Mouse (Mus musculus) midbrain, embryonic 15.5 days (tissue): ENCODE results near the gene Pth2. TPM values are rescaled to one million over a fixed set of nuclear protein-coding genes. Genes with fewer than 3 reads are reported as not detected.

ENCODE experiments used
- ATAC-seq: fragments of 200-750 bp; cut with Nextera tagmentation; replicated peaks from 2 replicates; pipeline ENCODE4 v1.8.0; 2017; ENCODE audit warnings: moderate TSS enrichment
- H3K27ac ChIP-seq: fragments of 300-500 bp; sonication (generic); 2 replicates; pipeline ENCODE4 v1.5.1; 2015; ENCODE audit warnings: mild to moderate bottlenecking, inconsistent platforms
- H3K27me3 ChIP-seq: fragments of 300-500 bp; sonication (generic); replicated peaks from 2 replicates; pipeline ENCODE4 v1.6.1; 2015; ENCODE audit warnings: inconsistent platforms
- H3K36me3 ChIP-seq: fragments of 300-500 bp; sonication (generic); replicated peaks from 2 replicates; pipeline ENCODE4 v1.6.1; 2015; ENCODE audit warnings: inconsistent platforms
- H3K4me1 ChIP-seq: fragments of 300-500 bp; sonication (generic); 2 replicates; pipeline ENCODE4 v1.6.1; 2015; ENCODE audit warnings: inconsistent platforms
- H3K4me2 ChIP-seq: fragments of 300-500 bp; sonication (generic); 2 replicates; pipeline ENCODE4 v1.6.1; 2015; ENCODE audit warnings: inconsistent platforms, mild to moderate bottlenecking, moderate library complexity
- H3K4me3 ChIP-seq: fragments of 300-500 bp; sonication (generic); 2 replicates; pipeline ENCODE4 v1.5.1; 2015; ENCODE audit warnings: mild to moderate bottlenecking, inconsistent platforms
- H3K9ac ChIP-seq: fragments of 300-500 bp; sonication (generic); 2 replicates; pipeline ENCODE4 v1.6.1; 2015; ENCODE audit warnings: mild to moderate bottlenecking, inconsistent platforms
- H3K9me3 ChIP-seq: fragments of 300-500 bp; sonication (generic); 2 replicates; pipeline ENCODE4 v1.6.1; 2016; ENCODE audit warnings: inconsistent platforms
- WGBS: fragments of 180-500 bp; shearing (Covaris S2); methylation state at CpG from one replicate; pipeline ENCODE4 v1.1.7; 2015; ENCODE audit warnings: mixed read lengths; 5-methylcytosine and 5-hydroxymethylcytosine counted together
- polyA plus RNA-seq: library from polyadenylated mRNA; unstranded; fragments of >200 nt; fragmentation: Nextera tagmentation; extraction: Ambion mirVana; gene quantifications from 2 replicates; pipeline ENCODE4 v1.2.1, GENCODE M21; 2015

Pth2 gene
- polyA plus RNA-seq: 0.68 and 0.93 TPM in 2 replicates

DNA sequence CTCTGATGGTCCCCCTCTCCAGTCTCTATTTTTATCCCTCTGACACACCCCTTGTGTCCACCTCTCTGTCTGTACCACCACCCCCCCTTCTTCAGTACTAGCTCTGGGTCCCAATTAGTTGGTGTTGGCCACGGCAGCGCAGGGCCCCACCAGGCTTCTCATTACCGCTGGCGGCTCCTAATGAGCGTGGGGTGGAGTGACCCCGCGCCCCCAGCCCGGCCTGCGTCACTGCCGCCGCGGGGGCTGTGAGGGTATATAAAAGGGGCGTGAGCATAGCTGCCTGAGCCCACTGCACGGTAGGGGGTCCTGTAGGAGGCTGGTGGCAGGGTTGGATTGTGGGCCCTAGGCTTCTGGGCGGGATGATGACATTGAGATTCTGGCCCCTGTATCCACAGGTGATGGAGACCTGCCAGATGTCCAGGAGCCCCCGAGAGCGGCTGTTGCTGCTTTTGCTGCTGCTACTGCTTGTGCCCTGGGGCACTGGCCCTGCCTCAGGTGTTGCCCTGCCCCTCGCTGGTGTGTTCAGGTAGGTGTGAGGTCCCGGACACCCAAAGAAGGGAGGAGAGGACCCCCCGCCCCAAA is at the start of gene Pth2:
Gene Pth2, plus strand, starts transcription at position 100 of the 582 bp plus-strand sequence.
- H3K4me2 ChIP-seq: peak within 1 kb of the TSS; percentile 62
- H3K27ac ChIP-seq: no peak within 1 kb of the TSS
- peaks cover 96% of the 10 kb centered on the region for H3K27me3 ChIP-seq
- no peak for ATAC-seq
- peak within 1 kb of the TSS; percentile 2; the same call in 1 of the 2 replicates for H3K9ac ChIP-seq
- H3K9me3 ChIP-seq: no peaks in the 10 kb centered on the region
- H3K4me3 ChIP-seq: peak within 1 kb of the TSS; percentile 37
- peaks cover 30% of the 10 kb centered on the region for H3K4me1 ChIP-seq
- H3K36me3 ChIP-seq: no peaks in the 10 kb centered on the region
- WGBS: 18% methylated on average over 20 of the region's 20 CpGs

DNA sequence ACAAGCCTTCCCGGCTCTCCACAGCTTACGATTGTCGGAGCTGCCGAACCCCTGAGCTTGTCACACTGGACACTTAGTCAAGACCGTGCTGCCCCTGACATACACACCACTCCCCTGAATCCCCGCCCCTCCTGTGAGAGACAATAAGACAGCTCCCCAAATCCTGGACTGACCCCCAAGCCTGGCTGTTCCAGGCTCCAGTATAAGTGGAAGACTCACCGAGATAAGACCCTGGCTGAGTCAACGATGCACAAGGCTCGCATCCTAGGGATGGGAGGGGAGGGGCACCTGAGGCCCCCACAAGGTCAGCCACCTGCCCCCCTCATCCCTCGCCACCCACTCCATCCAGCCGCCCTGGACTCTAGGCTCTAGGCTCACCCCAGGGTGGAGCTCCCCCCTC is 48.9 kb upstream of the Pth2 start:
- 79% methylated on average over 11 of the region's 11 CpGs for WGBS
- Histone ChIP-seq H3K27me3 (no peaks in the 10 kb centered on the region), H3K4me1 (peaks cover 25% of the 10 kb centered on the region), H3K4me2 (no peak overlapping the region), H3K4me3 (no peak overlapping the region), H3K9me3 (no peaks in the 10 kb centered on the region), H3K36me3 (peaks cover 5% of the 10 kb centered on the region; the same call in 1 of the 2 replicates), H3K9ac (no peak overlapping the region), H3K27ac (no peak overlapping the region)
- no peak for ATAC-seq

DNA sequence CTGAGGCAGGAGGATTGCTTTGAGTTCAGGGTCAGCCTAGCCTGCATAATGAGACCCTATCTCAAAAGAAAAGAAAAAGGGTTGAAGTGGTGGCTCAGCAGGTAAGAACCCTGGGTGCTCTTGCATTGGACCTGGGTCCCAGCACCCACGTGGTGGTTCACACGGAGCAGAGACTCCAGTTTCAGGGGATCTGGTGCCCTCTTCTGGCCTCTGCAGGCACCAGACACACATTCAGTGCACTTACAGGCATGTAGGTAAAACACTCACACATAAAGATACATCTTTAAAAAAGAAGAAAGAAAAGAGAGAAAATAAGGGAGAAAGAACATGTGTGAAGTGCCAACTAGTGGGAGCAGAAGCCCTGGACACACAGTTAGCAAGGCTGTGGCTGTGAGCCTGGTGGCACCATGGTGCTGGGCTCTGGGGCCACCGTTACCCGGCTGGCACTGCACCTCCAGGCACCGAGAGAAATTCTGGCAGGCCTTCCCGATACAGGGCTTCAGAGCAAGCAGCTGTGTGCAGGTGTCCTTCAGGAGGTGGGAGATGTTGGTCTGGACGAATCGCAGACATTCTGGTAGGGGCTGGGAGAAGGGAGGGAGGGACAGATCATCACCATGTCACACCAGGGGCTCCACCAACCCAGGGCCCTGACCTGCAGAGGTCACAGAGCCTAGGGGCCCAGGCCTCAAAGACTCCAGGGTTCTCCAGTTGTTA is 47.2 kb upstream of the Pth2 start:
- no peaks in the 10 kb centered on the region for H3K27me3 ChIP-seq
- H3K4me2 ChIP-seq: no peak overlapping the region
- H3K4me3 ChIP-seq: no peak overlapping the region
- no peak overlapping the region for H3K9ac ChIP-seq
- H3K9me3 ChIP-seq: no peaks in the 10 kb centered on the region
- H3K27ac ChIP-seq: no peak overlapping the region
- no peaks in the 10 kb centered on the region for H3K36me3 ChIP-seq
- H3K4me1 ChIP-seq: peaks cover 16% of the 10 kb centered on the region; the same call in 1 of the 2 replicates
- WGBS: 75% methylated on average over 8 of the region's 8 CpGs
- ATAC-seq: no peak

DNA sequence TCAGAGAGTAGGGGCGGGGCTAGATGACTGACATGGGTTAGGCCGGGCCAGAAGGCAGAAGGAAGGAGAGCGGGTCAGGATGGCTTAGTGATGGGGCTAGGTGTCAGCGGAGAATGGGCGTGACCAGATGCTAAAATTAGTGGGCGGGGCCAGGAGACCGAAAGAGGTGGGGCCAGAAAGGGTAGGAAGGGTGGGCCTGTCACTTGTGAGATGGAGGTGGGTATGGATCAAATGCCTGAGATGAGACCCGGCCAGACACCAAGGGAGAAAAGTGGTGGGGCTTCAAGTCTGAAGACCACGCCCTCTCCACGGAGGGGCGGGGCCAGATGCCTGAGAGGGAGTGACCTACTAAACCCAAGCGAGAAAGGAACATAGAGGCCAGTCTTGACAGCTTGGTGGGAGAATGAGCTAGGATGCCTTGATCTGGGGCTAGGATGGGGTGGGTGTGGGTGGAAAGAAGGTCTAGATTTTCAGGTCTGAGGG is 46.2 kb upstream of the Pth2 start:
- Histone ChIP-seq H3K27ac (no peak overlapping the region), H3K4me2 (no peak overlapping the region), H3K9ac (no peak overlapping the region), H3K4me3 (no peak overlapping the region), H3K9me3 (no peaks in the 10 kb centered on the region), H3K27me3 (no peaks in the 10 kb centered on the region), H3K4me1 (peaks cover 10% of the 10 kb centered on the region; the same call in 1 of the 2 replicates), H3K36me3 (no peaks in the 10 kb centered on the region)
- 8% methylated on average over 12 of the region's 12 CpGs for WGBS
- no peak for ATAC-seq

DNA sequence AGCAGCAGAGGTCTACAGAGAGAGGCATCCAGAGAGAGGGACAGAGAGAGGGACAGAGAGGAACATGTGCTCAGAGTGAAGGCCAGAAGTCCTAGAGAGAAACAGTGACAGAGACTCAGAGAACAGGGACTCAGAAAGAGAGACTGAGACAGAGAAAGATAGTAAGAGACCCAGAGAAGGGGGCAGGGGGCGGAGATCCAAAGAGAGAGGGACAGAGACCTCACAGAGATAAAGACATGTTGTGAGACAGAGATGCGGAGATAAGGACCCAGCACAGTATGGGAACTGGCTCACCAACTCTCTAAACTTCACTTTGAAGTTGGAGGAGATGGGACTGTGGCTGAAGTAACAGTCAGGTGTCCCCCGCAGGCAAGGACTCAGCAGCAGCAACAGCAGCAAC is 45.4 kb upstream of the Pth2 start:
- no peak for ATAC-seq
- 85% methylated on average over 3 of the region's 3 CpGs for WGBS
- H3K27me3 ChIP-seq: no peaks in the 10 kb centered on the region
- no peaks in the 10 kb centered on the region for H3K36me3 ChIP-seq
- no peak overlapping the region for H3K27ac ChIP-seq
- H3K9ac ChIP-seq: no peak overlapping the region
- H3K4me2 ChIP-seq: no peak overlapping the region
- no peak overlapping the region for H3K4me3 ChIP-seq
- H3K9me3 ChIP-seq: no peaks in the 10 kb centered on the region
- H3K4me1 ChIP-seq: peaks cover 8% of the 10 kb centered on the region; the same call in 1 of the 2 replicates

DNA sequence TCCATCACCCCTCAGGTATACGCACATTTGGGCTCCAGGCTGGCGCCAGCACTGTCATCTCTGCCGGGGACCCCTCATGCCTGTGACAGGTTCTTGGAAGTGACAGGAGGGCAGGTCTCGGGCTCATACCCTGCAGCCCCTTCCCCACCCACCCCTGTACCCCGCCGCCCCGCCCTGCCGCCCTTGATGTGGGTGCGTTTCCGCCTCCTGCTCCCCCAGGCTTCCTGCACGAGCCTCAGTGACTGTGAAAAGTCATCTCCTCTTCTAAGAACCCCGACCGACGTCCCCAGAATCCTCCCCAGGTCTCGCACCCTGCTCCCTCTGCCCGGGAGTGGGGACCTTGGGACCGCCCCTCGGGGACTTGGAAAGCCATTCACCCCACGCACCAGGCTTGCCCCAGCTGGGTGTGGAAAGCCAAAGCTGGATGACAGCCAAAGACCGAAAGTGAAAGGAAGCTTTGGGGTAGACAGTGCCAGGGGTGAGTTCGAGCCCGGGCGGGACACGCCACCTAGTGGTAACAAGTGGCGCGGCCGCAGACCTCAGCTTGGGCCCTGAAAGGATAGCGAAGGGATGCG is 44.7 kb upstream of the Pth2 start, which contains the start of the genes Gm45713 and Flt3l:
Gene Gm45713, minus strand, starts transcription at position 239 of the 575 bp plus-strand sequence.
Gene Flt3l, minus strand, starts transcription at position 440 of the 575 bp plus-strand sequence.
- peak; percentile 79 for ATAC-seq
- no peaks in the 10 kb centered on the region for H3K27me3 ChIP-seq
- no peaks in the 10 kb centered on the region for H3K36me3 ChIP-seq
- H3K9ac ChIP-seq: peak within 1 kb of the TSS; percentile 41; the same call in 1 of the 2 replicates
- 4% methylated on average over 29 of the region's 29 CpGs for WGBS
- peak within 1 kb of the TSS; percentile 61 for H3K4me2 ChIP-seq
- H3K4me3 ChIP-seq: peak within 1 kb of the TSS; percentile 38
- H3K9me3 ChIP-seq: no peaks in the 10 kb centered on the region
- H3K27ac ChIP-seq: no peak within 1 kb of the TSS
- H3K4me1 ChIP-seq: peaks cover 8% of the 10 kb centered on the region; the same call in 1 of the 2 replicates

DNA sequence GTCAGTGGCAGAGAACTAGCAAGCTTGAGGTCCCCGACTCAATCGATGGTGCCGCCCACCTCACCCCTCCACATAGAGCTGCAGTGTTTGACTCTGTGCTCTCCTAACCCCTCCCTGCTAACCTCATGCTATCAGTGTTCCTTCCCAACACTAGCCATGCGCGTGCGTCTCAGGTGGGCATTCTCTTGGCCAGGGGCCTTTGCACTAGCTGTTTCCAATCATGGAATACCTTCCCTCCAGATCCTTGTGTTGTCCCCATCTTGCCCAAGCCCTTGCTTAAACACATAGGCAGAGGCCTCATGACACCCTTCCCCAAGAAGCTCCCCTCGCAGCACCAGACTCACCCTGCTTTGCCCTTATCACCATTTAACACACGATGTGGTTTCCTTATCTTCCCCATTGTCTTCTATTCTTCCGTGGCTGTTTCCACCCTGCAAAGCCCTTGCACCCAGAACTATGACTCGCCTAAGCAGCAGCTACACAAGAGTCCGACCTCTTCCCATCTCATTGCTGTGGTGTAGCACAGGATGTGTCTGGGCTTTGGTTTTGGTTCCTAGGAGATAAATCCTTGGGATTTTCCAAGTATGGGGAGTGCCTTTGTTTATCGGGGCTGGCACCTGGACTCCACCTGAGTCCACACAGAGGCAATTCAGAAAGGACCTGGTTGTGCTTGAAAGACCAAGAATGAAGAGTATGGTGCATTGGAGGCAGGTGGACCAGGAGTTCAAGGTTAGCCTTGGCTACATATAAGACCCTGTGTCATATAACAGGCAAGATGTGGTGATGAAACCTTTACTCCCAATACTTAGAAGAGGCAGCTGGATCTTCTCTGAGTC is 43.4 kb upstream of the Pth2 start:
- ATAC-seq: no peak
- Histone ChIP-seq H3K4me2 (no peak overlapping the region), H3K9me3 (no peaks in the 10 kb centered on the region), H3K36me3 (no peaks in the 10 kb centered on the region), H3K4me1 (peaks cover 8% of the 10 kb centered on the region; the same call in 1 of the 2 replicates), H3K27me3 (no peaks in the 10 kb centered on the region), H3K4me3 (no peak overlapping the region), H3K27ac (no peak overlapping the region), H3K9ac (no peak overlapping the region)
- WGBS: 83% methylated on average over 12 of the region's 12 CpGs

DNA sequence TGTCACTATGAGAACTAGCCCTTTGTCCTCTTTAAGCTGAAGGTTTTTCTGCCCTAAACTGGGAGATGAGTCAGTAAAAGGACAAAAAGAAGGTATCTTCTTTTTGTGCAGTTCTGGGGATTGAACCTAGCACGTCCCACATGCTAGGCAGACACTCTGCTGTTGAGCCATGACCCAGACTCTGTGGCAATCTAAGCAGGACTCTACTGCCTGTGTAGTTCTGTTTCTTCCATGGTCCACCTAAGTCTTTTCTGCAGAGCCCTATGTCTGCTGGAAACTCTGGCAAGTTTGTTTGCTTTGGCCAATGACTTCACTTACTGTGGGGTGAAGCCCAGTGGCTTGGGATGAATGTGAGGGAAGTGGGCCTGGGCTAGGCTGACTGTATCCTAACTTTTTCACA is 42.4 kb upstream of the Pth2 start:
- no peak for ATAC-seq
- no peak overlapping the region for H3K27ac ChIP-seq
- no peak overlapping the region for H3K4me2 ChIP-seq

DNA sequence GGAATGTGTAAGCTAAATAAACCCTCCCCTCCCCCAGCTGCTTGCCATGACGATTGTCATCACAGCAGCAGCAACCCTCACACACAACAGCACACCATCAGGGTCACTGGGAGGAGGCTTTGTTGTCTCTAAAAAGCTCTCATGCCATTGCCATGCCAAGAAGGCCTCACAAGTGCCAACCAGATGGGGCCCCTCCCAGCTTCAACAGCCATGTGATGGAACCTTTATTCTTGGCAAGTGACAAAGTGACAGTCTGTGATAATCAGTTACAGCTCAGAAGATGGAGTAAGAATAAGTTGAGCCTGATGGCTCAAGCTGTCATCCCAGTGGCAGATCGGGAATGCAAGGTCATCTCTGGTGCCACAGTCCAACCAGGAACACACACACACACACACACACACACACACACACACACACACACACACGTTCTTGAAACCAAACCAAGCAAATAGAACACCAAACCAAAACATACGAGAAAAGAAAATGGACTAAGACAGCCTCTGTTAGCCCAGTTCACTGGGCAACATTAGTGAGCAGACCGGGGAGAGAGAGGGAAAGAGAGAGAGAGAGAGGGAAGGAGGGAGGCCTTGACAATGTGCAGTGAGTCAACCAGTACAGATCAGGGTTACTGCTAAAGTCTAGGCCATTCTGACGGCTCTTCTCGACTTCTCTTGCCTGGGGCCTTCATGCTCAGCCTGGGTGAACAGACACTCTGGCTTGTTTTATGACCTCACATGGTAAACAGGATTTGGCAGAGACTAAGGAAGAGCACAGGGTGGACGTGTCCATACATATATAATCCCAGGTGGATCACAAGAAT is 40.7 kb upstream of the Pth2 start:
- no peak overlapping the region for H3K9ac ChIP-seq
- no peak overlapping the region for H3K4me3 ChIP-seq
- WGBS: 81% methylated on average over 8 of the region's 8 CpGs
- peaks cover 8% of the 10 kb centered on the region; the same call in 1 of the 2 replicates for H3K4me1 ChIP-seq
- H3K27ac ChIP-seq: no peak overlapping the region
- H3K9me3 ChIP-seq: no peaks in the 10 kb centered on the region
- H3K4me2 ChIP-seq: no peak overlapping the region
- H3K36me3 ChIP-seq: no peaks in the 10 kb centered on the region
- H3K27me3 ChIP-seq: no peaks in the 10 kb centered on the region
- ATAC-seq: no peak

More for the DNA sequence above, 42.4 kb upstream of the Pth2 start:
- WGBS: 84% methylated on average over 1 of the region's 1 CpGs
- H3K4me3 ChIP-seq: no peak overlapping the region
- H3K9me3 ChIP-seq: no peaks in the 10 kb centered on the region
- no peaks in the 10 kb centered on the region for H3K27me3 ChIP-seq
- H3K36me3 ChIP-seq: no peaks in the 10 kb centered on the region
- H3K4me1 ChIP-seq: peaks cover 8% of the 10 kb centered on the region; the same call in 1 of the 2 replicates
- no peak overlapping the region for H3K9ac ChIP-seq

DNA sequence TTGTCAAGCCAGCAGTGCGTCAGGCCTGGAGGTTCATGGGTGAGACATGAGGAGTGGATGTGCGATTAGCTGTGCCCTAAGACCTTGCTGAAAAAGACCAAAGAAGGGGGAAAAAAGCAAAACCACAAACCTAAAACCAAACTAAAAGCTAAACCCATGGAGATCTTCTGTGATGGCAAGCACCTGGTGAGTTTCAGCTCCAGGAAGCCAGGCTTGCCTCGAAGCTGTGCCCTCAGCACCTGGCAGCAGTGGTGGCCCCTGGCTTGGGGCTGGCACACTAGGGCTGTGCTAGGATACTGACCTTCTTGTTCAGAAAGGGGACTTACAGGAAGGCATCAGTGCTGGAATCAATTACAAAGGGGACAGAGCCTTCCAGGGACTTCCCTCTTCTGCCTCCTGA is 39.5 kb upstream of the Pth2 start:
- Histone ChIP-seq H3K9me3 (no peaks in the 10 kb centered on the region), H3K4me1 (peaks cover 2% of the 10 kb centered on the region; the same call in 1 of the 2 replicates), H3K27ac (no peak overlapping the region), H3K36me3 (no peaks in the 10 kb centered on the region), H3K4me3 (no peak overlapping the region), H3K9ac (no peak overlapping the region), H3K27me3 (no peaks in the 10 kb centered on the region), H3K4me2 (no peak overlapping the region)
- no peak for ATAC-seq
- 91% methylated on average over 3 of the region's 3 CpGs for WGBS

DNA sequence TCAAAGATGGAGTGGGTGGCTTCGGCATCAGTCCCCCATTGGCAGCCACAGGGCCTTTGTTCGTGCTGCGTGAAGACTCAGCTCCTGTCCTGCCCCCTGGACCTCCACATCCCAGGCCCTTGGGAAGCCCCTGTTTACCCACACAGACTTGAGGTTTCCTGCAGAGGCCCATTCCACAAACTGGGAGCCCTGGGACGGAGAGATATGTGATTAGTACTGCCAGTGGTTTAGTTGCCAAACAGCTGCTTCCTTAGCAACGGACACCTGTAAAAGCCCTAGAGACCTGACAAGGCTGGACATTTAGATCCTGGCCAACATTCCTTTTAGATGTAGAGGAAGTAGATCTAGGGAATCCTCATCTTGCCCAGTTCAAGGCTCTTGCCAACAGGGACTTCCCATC is 38.9 kb upstream of the Pth2 start:
- Histone ChIP-seq H3K36me3 (no peaks in the 10 kb centered on the region), H3K27me3 (no peaks in the 10 kb centered on the region), H3K9ac (no peak overlapping the region), H3K27ac (no peak overlapping the region), H3K4me2 (no peak overlapping the region), H3K9me3 (no peaks in the 10 kb centered on the region), H3K4me3 (no peak overlapping the region), H3K4me1 (no peaks in the 10 kb centered on the region)
- 91% methylated on average over 5 of the region's 5 CpGs for WGBS
- ATAC-seq: no peak
